Mouse (Mus musculus): ENCODE results near the gene Scn10a. TPM values are rescaled to one million over a fixed set of nuclear protein-coding genes. Genes with fewer than 3 reads are reported as not detected.

Gene Scn10a
- total and polyA plus RNA-seq, 3 experiments, result not detected

DNA sequence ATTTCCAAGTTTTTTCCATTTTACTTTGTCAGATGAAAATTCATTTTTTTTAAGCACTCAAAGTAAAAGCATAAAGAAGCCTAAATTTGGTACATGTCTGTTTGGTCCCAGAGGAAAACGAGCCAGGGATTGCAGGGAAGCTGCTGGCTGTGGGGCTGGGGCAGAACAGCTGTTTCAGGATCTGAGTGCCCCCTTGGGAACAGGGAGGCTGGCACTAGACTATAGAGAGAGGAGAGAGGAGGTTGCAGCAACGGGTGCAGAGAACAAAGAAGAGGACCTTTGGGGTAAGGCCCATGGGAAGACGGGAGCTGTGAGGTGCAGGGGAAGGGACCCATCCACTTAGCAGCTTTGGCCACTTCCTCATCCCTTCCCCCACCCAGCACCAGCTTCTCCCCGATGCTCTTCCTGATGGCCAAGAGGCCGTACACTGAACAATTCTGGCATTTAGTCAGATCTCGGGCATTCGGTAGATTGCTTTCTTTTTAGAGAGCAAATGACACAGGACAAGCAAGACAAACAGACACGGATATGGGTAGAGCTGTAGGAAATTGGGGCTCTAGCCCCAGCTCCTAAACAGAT, 90.3 kb downstream of the Scn10a start:
- peak overlapping the region; percentile 3; the same call in 1 of the 2 replicates for H3K4me2 ChIP-seq (ENCODE audit: insufficient read depth, low read depth, poor library complexity, severe bottlenecking)
- H3K79me2 ChIP-seq (replicated peaks; ENCODE audit: control insufficient read depth, extremely low read depth, insufficient read depth, poor library complexity, severe bottlenecking), result no peaks in the 10 kb centered on the region
- DNase-seq (ENCODE audit: extremely low read depth), result no peak
- no peak overlapping the region for H3K4me3 ChIP-seq (replicated peaks in 1 of 3; ENCODE audit: low read depth in 2 of 3, low read length in 2 of 3, poor library complexity in 1 of 3)
- H3K4me1 ChIP-seq (ENCODE audit: control insufficient read depth in 1 of 2, insufficient read depth in 2 of 2), result peaks cover 0 to 9% of the 10 kb centered on the region in 2 experiments; a peak in 2 of 4 replicates
- dilution Hi-C loops (cut with MboI; ENCODE audit: extremely low pct_ligation_motif_present, extremely low pct_unique_long_range_greater_than_20kb, low sequenced_read_pairs), result no loop called here
- peaks cover 96% of the 10 kb centered on the region for H3K27me3 ChIP-seq (replicated peaks)
- H3K9me3 ChIP-seq (replicated peaks; ENCODE audit: low read length), result peaks cover 3% of the 10 kb centered on the region
- H3K9ac ChIP-seq (ENCODE audit: insufficient read depth, low read depth), result no peak overlapping the region
- TF ChIP-seq POLR2A (IDR thresholded peaks at IDR 0.05; ENCODE audit: low read depth, low read length) (no peak), ELF1 (IDR thresholded peaks at IDR 0.05; ENCODE audit: low read depth, low read length) (peak; percentile 49; the same call in 1 of the 2 replicates), POLR2AphosphoS2 (IDR thresholded peaks at IDR 0.05; ENCODE audit: low read depth, low read length) (no peak), IRF4 (IDR thresholded peaks at IDR 0.05; ENCODE audit: low read depth, low read length) (no peak)
- H3K27ac ChIP-seq (ENCODE audit: insufficient read depth, low read depth), result no peak overlapping the region
- no peaks in the 10 kb centered on the region for H3K36me3 ChIP-seq (replicated peaks in 1 of 2; ENCODE audit: control insufficient read depth in 1 of 2, insufficient read depth in 1 of 2, low read length in 1 of 2)
- in situ Hi-C loops (cut with MboI; ENCODE audit: low pct_ligation_motif_present, low pct_unique_long_range_greater_than_20kb, low sequenced_read_pairs), result no loop called here

DNA sequence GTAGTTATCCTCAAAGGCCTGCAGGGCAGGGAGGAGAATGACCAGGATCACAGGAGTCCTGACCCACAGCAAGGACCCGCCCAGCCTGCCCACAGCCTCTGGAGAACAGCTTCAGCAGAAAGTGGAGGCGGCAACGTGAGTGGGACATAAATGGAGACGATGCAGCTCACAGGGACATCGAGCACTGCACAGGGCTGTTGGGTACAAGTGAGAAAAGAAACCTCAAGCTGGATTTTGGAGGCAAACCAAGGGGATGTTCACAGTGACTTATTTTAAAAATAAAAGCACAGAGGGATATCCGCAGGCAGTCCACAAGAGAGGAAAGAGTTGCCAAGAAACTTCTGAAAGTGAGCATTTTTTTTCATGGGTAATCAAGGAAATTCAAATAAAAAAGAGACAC, 91.9 kb downstream of the Scn10a start:
- no peak overlapping the region for H3K4me3 ChIP-seq (replicated peaks in 1 of 3; ENCODE audit: low read depth in 2 of 3, low read length in 2 of 3, poor library complexity in 1 of 3)
- dilution Hi-C loops (cut with MboI; ENCODE audit: extremely low pct_ligation_motif_present, extremely low pct_unique_long_range_greater_than_20kb, low sequenced_read_pairs), result no loop called here
- H3K4me2 ChIP-seq (ENCODE audit: insufficient read depth, low read depth, poor library complexity, severe bottlenecking), result no peak overlapping the region
- H3K27ac ChIP-seq (ENCODE audit: insufficient read depth, low read depth), result no peak overlapping the region
- H3K27me3 ChIP-seq (replicated peaks), result peaks cover 92% of the 10 kb centered on the region
- no peak overlapping the region for H3K9ac ChIP-seq (ENCODE audit: insufficient read depth, low read depth)
- TF ChIP-seq ZKSCAN1 (IDR thresholded peaks at IDR 0.05; ENCODE audit: borderline replicate concordance, low read depth, low read length) (no peak), ZNF384 (IDR thresholded peaks at IDR 0.05; ENCODE audit: low read depth, low read length) (no peak), ELF1 (IDR thresholded peaks at IDR 0.05; ENCODE audit: low read depth, low read length) (no peak), MAFK (IDR thresholded peaks at IDR 0.05; ENCODE audit: insufficient replicate concordance, low read length) (no peak), ETS1 (conservative IDR thresholded peaks at IDR 0.05; ENCODE audit: low read depth, low read length) (no peak), UBTF (IDR thresholded peaks at IDR 0.05; ENCODE audit: low read depth, low read length) (no peak), BHLHE40 (IDR thresholded peaks at IDR 0.05; ENCODE audit: low read depth, low read length) (no peak), CHD2 (IDR thresholded peaks at IDR 0.05; ENCODE audit: low read length) (no peak), PAX5 (IDR thresholded peaks at IDR 0.05; ENCODE audit: low read length) (no peak), GABPA (IDR thresholded peaks at IDR 0.05; ENCODE audit: insufficient replicate concordance, low read depth, low read length) (no peak), JUN (IDR thresholded peaks at IDR 0.05; ENCODE audit: insufficient read depth, low read depth, low read length) (no peak), CHD1 (IDR thresholded peaks at IDR 0.05; ENCODE audit: low read depth, low read length) (no peak), RCOR1 (conservative IDR thresholded peaks at IDR 0.05; ENCODE audit: low read depth, low read length) (no peak)
- no peak for DNase-seq (ENCODE audit: extremely low read depth)
- no peaks in the 10 kb centered on the region for H3K79me2 ChIP-seq (replicated peaks; ENCODE audit: control insufficient read depth, extremely low read depth, insufficient read depth, poor library complexity, severe bottlenecking)
- no peaks in the 10 kb centered on the region for H3K36me3 ChIP-seq (replicated peaks in 1 of 2; ENCODE audit: control insufficient read depth in 1 of 2, insufficient read depth in 1 of 2, low read length in 1 of 2)
- peaks cover 0 to 4% of the 10 kb centered on the region in 2 experiments; a peak in 2 of 4 replicates for H3K4me1 ChIP-seq (ENCODE audit: control insufficient read depth in 1 of 2, insufficient read depth in 2 of 2)
- H3K9me3 ChIP-seq (replicated peaks; ENCODE audit: low read length), result peaks cover 3% of the 10 kb centered on the region
- in situ Hi-C loops (cut with MboI; ENCODE audit: low pct_ligation_motif_present, low pct_unique_long_range_greater_than_20kb, low sequenced_read_pairs), result no loop called here
